Mouse (Mus musculus) embryo, embryonic 10 days (tissue): ENCODE data around the gene Pcsk6.
"Not testable (repeated sequence)": the region's sequence is repeated elsewhere in the genome, so short reads cannot be mapped to it uniquely, and the experiment has no call there.

Experiments
- DNase-seq: peaks from one replicate; pipeline ENCODE4 v3.0.0-alpha.2; 2015; ENCODE audit warnings: low spot score

Pcsk6 gene

GRCm38 (mm10) chr7:65881290-65881688, 19.8 kb downstream of the Pcsk6 start:
- DNase-seq = no peak

GRCm38 (mm10) chr7:65884928-65885327, 23.4 kb downstream of the Pcsk6 start:
- no peak for DNase-seq

- DNase-seq = no peak
Measured at GRCm38 (mm10) chr7:65885819-65886218, 24.3 kb downstream of the Pcsk6 start.

- no peak for DNase-seq
Measured at GRCm38 (mm10) chr7:65891831-65892230, 30.3 kb downstream of the Pcsk6 start.

- no peak for DNase-seq
Measured at GRCm38 (mm10) chr7:65892264-65892828, 30.8 kb downstream of the Pcsk6 start.

GRCm38 (mm10) chr7:65893546-65893945, 32.0 kb downstream of the Pcsk6 start:
- no peak for DNase-seq

GRCm38 (mm10) chr7:65895262-65895661, 33.7 kb downstream of the Pcsk6 start:
- no peak for DNase-seq

GRCm38 (mm10) chr7:65901231-65901630, 39.7 kb downstream of the Pcsk6 start:
- no peak for DNase-seq

GRCm38 (mm10) chr7:65902471-65903180, 41.1 kb downstream of the Pcsk6 start:
- DNase-seq = peak; percentile 18

- no peak for DNase-seq
Measured at GRCm38 (mm10) chr7:65903456-65903855, 41.9 kb downstream of the Pcsk6 start.

GRCm38 (mm10) chr7:65906528-65907272, 45.2 kb downstream of the Pcsk6 start:
- DNase-seq = no peak

- no peak for DNase-seq
Measured at GRCm38 (mm10) chr7:65909343-65910127, 48.0 kb downstream of the Pcsk6 start.

GRCm38 (mm10) chr7:65913088-65913610, 51.6 kb downstream of the Pcsk6 start:
- DNase-seq = no peak

GRCm38 (mm10) chr7:65914761-65915301, 53.3 kb downstream of the Pcsk6 start:
- no peak for DNase-seq

- no peak for DNase-seq
Measured at GRCm38 (mm10) chr7:65915821-65916220, 54.3 kb downstream of the Pcsk6 start.

GRCm38 (mm10) chr7:65916566-65916965, 55.0 kb downstream of the Pcsk6 start:
- DNase-seq = no peak

- no peak for DNase-seq
Measured at GRCm38 (mm10) chr7:65918431-65918830, 56.9 kb downstream of the Pcsk6 start.

- peak; percentile 59 for DNase-seq
Measured at GRCm38 (mm10) chr7:65929398-65929797, 67.9 kb downstream of the Pcsk6 start.

- peak; percentile 73 for DNase-seq
Measured at GRCm38 (mm10) chr7:65930478-65930877, 68.9 kb downstream of the Pcsk6 start.

GRCm38 (mm10) chr7:65934238-65934970, 72.9 kb downstream of the Pcsk6 start:
- not testable (repeated sequence) for DNase-seq

- no peak for DNase-seq
Measured at GRCm38 (mm10) chr7:65935211-65935610, 73.7 kb downstream of the Pcsk6 start.
